Mouse (Mus musculus): Measurements from ENCODE around the gene 1700069L16Rik.

The 1700069L16Rik gene

DNA sequence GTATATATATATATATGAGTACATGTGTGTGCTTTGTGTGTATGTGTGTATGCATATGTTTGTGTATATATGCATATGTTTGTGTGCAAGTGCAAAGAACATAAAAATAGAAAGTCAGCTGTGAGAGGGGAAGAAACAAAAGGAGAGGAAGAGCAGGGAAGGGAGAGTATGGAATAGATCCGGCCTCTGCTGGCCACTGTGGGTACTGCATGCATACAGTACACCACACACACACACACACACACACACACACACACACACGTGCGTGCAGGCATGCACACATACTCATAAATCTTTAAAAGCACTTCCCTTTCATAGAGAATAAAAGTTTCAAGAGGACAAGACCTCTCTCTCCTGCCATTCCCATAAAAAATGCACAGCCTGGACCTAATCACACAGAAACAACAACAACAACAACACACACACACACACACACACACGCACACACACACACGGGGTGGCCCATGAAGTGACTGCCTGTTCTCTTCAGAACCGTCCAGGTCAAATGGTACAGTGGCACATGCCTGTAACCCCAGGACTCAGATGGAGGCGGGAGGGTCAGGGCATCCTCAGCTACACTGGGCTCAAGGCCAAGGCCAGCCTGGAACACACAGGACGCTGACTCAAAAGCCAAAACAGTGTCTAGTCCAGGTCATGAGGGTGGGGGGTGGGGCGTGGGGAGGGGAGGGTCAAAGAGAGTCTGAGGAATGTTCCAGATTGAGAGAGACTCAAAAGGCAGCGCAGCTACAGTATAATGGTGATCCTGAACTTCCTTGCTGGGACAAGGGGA lies 2.2 kb downstream of the 1700069L16Rik start:
- Histone ChIP-seq H3K27me3 (ENCODE audit: control insufficient read depth, insufficient read depth, low read length, poor library complexity, severe bottlenecking) (no peaks in the 10 kb centered on the region), H3K36me3 (ENCODE audit: control insufficient read depth, insufficient read depth, low read length, poor library complexity, severe bottlenecking) (no peaks in the 10 kb centered on the region)
- DNase-seq (ENCODE audit: low read depth, low spot score) = no peak

GRCm38 (mm10) chr5:113719221-113719661 lies 5.3 kb downstream of the 1700069L16Rik start:
- no peak for DNase-seq (ENCODE audit: low read depth, low spot score)
- no peaks in the 10 kb centered on the region for H3K36me3 ChIP-seq (ENCODE audit: control insufficient read depth, insufficient read depth, low read length, poor library complexity, severe bottlenecking)
- H3K27me3 ChIP-seq (ENCODE audit: control insufficient read depth, insufficient read depth, low read length, poor library complexity, severe bottlenecking) = no peaks in the 10 kb centered on the region

- Histone ChIP-seq H3K36me3 (ENCODE audit: control insufficient read depth, insufficient read depth, low read length, poor library complexity, severe bottlenecking) (no peaks in the 10 kb centered on the region), H3K27me3 (ENCODE audit: control insufficient read depth, insufficient read depth, low read length, poor library complexity, severe bottlenecking) (no peaks in the 10 kb centered on the region)
- DNase-seq (ENCODE audit: low read depth, low spot score) = no peak
Observed at GRCm38 (mm10) chr5:113716581-113717388, 7.8 kb downstream of the 1700069L16Rik start.

- no peaks in the 10 kb centered on the region for H3K36me3 ChIP-seq (ENCODE audit: control insufficient read depth, insufficient read depth, low read length, poor library complexity, severe bottlenecking)
- DNase-seq (ENCODE audit: low read depth, low spot score) = no peak
- H3K27me3 ChIP-seq (ENCODE audit: control insufficient read depth, insufficient read depth, low read length, poor library complexity, severe bottlenecking) = no peaks in the 10 kb centered on the region
Observed at GRCm38 (mm10) chr5:113712861-113713260, 11.7 kb downstream of the 1700069L16Rik start.

DNA sequence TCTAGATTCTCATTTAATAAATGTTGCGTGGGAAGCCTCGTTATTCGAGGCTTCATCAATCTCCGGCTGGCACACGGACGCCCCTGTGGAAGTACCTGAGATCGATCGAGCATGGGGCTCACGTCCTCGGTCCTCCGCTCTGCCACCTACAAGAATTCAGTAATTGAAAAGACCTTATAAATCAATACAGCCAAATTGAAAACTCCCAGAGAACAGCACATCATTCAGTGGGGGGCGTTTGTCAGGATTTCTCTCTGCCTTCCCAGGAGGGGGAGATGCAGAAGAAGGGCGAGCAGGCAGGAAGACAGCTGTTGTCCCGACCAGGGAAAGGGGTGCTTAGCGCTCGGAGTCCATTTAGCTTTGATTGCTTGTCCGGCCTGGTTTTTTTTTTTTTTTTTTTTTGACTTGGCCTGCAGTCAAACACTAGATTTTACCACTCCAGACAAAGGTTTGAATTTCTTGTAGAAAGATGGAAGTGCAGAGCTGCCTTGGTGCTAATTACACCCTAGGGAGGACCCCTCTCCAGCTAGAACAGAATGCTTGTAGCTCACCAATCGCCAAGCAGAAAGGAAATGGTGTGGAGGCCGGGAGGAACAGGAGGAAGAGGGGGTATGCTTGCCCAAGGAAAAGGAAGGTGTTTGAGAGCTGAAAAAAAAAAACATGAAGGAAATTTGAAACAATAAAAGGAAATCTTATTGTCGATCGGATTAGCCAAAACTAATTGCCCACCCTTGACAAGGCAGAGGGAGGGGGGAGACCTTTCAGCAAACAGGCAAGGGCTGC lies 20.6 kb downstream of the 1700069L16Rik start:
- Histone ChIP-seq H3K27me3 (ENCODE audit: control insufficient read depth, insufficient read depth, low read length, poor library complexity, severe bottlenecking) (no peaks in the 10 kb centered on the region), H3K36me3 (ENCODE audit: control insufficient read depth, insufficient read depth, low read length, poor library complexity, severe bottlenecking) (no peaks in the 10 kb centered on the region)
- no peak for DNase-seq (ENCODE audit: low read depth, low spot score)

GRCm38 (mm10) chr5:113700388-113701023 lies 24.1 kb downstream of the 1700069L16Rik start:
- H3K27me3 ChIP-seq (ENCODE audit: control insufficient read depth, insufficient read depth, low read length, poor library complexity, severe bottlenecking) = no peaks in the 10 kb centered on the region
- H3K36me3 ChIP-seq (ENCODE audit: control insufficient read depth, insufficient read depth, low read length, poor library complexity, severe bottlenecking) = no peaks in the 10 kb centered on the region
- no peak for DNase-seq (ENCODE audit: low read depth, low spot score)

- no peaks in the 10 kb centered on the region for H3K27me3 ChIP-seq (ENCODE audit: control insufficient read depth, insufficient read depth, low read length, poor library complexity, severe bottlenecking)
- no peak for DNase-seq (ENCODE audit: low read depth, low spot score)
- no peaks in the 10 kb centered on the region for H3K36me3 ChIP-seq (ENCODE audit: control insufficient read depth, insufficient read depth, low read length, poor library complexity, severe bottlenecking)
Observed at GRCm38 (mm10) chr5:113694415-113694814, 30.2 kb downstream of the 1700069L16Rik start.

DNA sequence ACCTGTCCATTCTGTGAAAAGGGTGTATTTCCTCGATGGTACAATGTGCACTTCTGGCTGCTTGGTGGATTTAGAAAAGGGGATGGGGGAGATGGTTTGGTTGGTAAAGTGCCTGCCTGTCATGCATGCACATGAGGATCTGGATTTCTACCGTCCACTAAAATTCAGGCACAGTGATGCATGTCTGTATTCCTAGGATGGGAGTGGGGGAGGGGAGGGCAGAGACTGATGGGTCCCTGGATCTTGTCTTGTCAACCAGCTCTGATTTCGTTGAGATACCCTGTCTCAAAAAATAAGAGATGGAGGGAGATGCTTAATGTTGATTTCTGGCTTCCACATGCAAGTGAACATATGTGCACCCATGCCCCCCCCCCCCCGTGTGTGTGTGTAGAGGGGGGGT lies 30.6 kb downstream of the 1700069L16Rik start:
- DNase-seq (ENCODE audit: low read depth, low spot score) = no peak
- Histone ChIP-seq H3K36me3 (ENCODE audit: control insufficient read depth, insufficient read depth, low read length, poor library complexity, severe bottlenecking) (no peaks in the 10 kb centered on the region), H3K27me3 (ENCODE audit: control insufficient read depth, insufficient read depth, low read length, poor library complexity, severe bottlenecking) (no peaks in the 10 kb centered on the region)

DNA sequence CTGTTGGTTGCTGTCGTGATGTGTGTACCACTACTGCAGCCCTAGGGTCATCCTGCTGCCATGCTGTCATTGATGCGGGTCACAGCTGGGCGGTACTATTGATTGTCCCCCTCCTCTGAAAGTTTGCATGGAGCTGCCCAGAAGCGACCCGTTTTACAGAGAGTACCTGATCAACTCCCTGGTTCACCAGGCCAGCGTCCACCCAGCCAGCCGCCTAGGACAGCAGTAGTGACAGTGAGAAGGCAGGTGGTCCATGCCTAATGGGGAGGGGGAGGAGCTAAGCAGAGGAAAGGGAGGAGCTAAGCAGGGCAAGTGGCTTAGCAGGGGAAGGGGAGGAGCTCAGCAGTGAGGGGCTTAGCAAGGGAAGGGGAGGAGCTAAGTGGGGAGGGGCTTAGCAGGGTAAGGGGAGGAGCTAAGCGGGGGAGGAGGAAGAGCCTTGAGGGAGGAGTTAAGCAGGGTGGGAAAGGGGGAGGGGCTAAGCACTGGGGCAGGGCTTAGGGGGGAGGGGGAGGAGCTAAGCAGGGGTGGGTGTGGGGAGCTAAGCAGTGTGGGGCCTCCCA lies 31.3 kb downstream of the 1700069L16Rik start:
- H3K27me3 ChIP-seq (ENCODE audit: control insufficient read depth, insufficient read depth, low read length, poor library complexity, severe bottlenecking) = no peaks in the 10 kb centered on the region
- DNase-seq (ENCODE audit: low read depth, low spot score) = peak; percentile 3
- no peaks in the 10 kb centered on the region for H3K36me3 ChIP-seq (ENCODE audit: control insufficient read depth, insufficient read depth, low read length, poor library complexity, severe bottlenecking)

GRCm38 (mm10) chr5:113690866-113691265 lies 33.7 kb downstream of the 1700069L16Rik start:
- no peaks in the 10 kb centered on the region for H3K27me3 ChIP-seq (ENCODE audit: control insufficient read depth, insufficient read depth, low read length, poor library complexity, severe bottlenecking)
- no peaks in the 10 kb centered on the region for H3K36me3 ChIP-seq (ENCODE audit: control insufficient read depth, insufficient read depth, low read length, poor library complexity, severe bottlenecking)
- DNase-seq (ENCODE audit: low read depth, low spot score) = no peak

GRCm38 (mm10) chr5:113690069-113690548 lies 34.5 kb downstream of the 1700069L16Rik start:
- DNase-seq (ENCODE audit: low read depth, low spot score) = no peak
- H3K27me3 ChIP-seq (ENCODE audit: control insufficient read depth, insufficient read depth, low read length, poor library complexity, severe bottlenecking) = no peaks in the 10 kb centered on the region

DNA sequence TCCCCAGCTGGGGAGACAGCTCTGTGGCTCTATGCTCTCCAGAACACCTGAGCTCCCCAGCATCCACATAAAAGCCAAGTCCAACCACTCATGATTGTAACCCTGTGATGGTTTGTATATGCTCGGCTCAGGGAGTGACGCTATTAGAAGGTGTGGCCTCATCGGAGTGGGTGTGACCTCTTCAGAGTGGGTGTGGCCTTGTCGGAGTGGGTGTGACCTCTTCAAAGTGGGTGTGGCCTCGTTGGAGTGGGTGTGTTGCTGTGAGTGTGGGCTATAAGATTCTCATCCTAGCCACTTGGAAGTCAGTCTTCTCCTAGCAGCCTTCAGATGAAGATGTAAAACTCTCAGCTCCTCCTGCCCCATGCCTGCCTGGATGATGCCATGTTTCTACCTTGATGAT lies 37.1 kb downstream of the 1700069L16Rik start:
- no peak for DNase-seq (ENCODE audit: low read depth, low spot score)
- H3K27me3 ChIP-seq (ENCODE audit: control insufficient read depth, insufficient read depth, low read length, poor library complexity, severe bottlenecking) = no peaks in the 10 kb centered on the region

More at GRCm38 (mm10) chr5:113690069-113690548, 34.5 kb downstream of the 1700069L16Rik start:
- no peaks in the 10 kb centered on the region for H3K36me3 ChIP-seq (ENCODE audit: control insufficient read depth, insufficient read depth, low read length, poor library complexity, severe bottlenecking)

GRCm38 (mm10) chr5:113685471-113685870 lies 39.1 kb downstream of the 1700069L16Rik start:
- DNase-seq (ENCODE audit: low read depth, low spot score) = no peak
- H3K27me3 ChIP-seq (ENCODE audit: control insufficient read depth, insufficient read depth, low read length, poor library complexity, severe bottlenecking) = no peaks in the 10 kb centered on the region
- H3K36me3 ChIP-seq (ENCODE audit: control insufficient read depth, insufficient read depth, low read length, poor library complexity, severe bottlenecking) = no peaks in the 10 kb centered on the region

More for the DNA sequence above, 37.1 kb downstream of the 1700069L16Rik start:
- H3K36me3 ChIP-seq (ENCODE audit: control insufficient read depth, insufficient read depth, low read length, poor library complexity, severe bottlenecking) = no peaks in the 10 kb centered on the region

- Histone ChIP-seq H3K36me3 (ENCODE audit: control insufficient read depth, insufficient read depth, low read length, poor library complexity, severe bottlenecking) (no peaks in the 10 kb centered on the region), H3K27me3 (ENCODE audit: control insufficient read depth, insufficient read depth, low read length, poor library complexity, severe bottlenecking) (no peaks in the 10 kb centered on the region)
- no peak for DNase-seq (ENCODE audit: low read depth, low spot score)
Observed at GRCm38 (mm10) chr5:113683246-113683645, 41.3 kb downstream of the 1700069L16Rik start.

All from splenic B cell, adult 2 months (primary cell).